Mouse (Mus musculus) frontal cortex, postnatal 36 days (tissue): ENCODE measurements at regions not wholly inside any gene's neighbourhood (a gene's known extent, or its start where the extent isn't known, plus 50 kb on each side); places are given as distances from the start of the nearest gene placed in this dataset.

Experiments used
- DNase-seq, 2 experiments: peaks; one replicate each; pipeline ENCODE4 v3.0.0; 2022; ENCODE audit warnings: low spot score in 2 of 2

DNA sequence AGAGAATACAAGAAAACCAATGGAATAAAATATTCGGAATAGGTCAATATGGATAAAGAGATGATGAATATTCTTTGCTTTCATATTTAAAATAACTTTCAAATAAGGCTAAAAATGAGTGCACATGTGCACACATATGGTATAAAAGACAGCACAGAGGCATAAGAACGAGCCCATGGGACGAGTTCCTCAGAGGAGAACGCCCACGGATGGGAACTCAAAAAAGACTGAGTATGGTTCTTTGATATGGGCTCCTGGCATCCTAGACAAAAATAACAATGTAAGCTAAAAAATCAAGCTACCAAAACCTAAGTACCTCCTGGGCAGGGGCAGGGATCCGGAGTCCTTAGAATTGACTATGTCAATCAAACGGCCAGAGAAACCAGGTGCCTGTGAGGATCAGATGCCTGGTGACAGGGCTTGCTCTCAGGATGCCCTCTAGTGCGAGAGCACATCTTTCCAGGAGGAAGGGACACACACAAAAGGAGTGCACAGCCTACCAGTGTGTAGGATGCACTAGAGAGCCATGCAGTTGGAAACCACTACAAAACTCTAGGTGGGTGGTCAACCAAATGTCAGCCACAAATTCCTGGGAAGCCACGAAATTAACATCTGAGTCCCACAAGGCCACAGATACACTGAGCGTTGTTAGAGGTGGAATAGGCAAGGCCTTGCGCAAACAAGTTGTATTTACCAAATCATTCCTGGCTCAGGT is 307.8 kb downstream of the Sox9 start:
- peak in 1 of 2 experiments; percentile 28 for DNase-seq

DNA sequence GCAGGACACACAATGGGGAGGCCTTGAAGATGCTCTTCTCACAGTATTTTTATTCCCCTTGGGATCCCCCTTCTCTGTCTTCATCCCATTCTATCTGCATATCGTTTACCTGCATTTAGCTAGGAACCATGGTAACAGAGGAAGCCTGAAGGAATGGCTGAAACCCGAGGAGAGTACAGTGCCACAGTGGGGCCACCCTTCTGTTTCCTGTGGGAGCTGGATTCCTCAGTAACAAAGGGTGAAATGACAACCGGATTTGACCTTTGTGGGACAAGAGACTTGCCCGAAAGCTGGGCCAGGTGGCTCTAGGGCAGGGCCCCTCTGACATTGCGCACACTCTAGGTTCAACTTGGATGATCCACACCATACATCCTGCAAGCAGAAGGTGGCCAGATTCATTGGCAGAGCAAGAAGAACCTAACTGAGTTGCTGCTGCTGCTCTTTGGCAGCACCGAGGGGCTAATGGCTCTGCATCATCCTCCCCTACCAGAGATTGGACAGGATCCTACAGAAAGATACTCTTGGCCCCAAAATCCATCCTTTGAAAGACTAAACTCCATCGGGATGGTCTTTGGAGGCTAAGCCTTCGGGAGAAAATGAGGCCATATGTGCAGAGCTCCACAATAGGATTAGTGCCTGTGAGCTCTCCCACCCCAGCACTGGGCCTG is 310.0 kb downstream of the Sox9 start:
- no peak for DNase-seq

DNA sequence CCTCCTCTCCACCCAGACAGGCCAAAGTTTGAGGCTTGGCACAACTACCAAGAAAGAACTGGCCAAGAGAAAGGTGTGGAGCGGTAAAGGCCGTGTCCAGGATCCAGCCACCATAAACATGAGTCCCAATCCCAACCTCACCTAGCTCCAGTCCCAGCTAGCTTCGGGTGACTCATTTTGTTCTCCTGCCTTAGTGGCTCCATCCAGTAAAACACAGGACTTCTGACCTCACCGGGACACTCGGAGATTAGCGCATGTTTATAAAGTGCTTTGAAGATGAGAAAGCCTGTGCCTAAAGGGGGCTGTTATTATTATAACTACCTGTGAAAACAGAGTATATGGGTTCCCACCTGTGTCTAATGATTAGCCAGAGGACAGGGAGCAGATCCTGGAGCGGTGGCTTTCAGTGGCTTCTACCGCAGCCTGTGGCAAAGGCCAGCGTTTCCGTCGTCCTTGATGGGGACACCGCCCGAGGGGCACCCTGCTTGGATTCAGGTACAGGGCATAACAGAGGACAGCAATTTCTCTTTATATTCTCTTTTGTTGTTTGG is 311.9 kb downstream of the Sox9 start:
- DNase-seq, result no peak

DNA sequence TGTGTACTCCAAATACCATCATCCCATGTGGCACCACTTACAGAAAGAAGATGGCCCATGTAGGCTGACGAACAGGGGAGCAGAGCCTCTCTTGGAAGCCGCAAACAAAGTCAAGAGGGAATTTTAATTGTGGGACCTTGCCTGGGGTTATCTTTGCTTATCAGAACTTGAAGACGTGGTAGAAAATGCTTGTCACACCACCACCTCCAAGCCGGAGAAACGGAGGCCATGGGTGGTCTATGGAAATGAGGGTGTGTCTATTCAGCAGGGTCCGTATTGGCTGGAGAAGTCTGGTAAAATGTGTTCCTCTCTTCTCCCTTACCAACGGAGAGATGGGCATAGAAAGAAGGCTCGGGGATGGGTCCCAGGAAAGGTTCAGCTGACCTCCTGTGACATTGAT is 313.6 kb downstream of the Sox9 start:
- DNase-seq, result no peak

DNA sequence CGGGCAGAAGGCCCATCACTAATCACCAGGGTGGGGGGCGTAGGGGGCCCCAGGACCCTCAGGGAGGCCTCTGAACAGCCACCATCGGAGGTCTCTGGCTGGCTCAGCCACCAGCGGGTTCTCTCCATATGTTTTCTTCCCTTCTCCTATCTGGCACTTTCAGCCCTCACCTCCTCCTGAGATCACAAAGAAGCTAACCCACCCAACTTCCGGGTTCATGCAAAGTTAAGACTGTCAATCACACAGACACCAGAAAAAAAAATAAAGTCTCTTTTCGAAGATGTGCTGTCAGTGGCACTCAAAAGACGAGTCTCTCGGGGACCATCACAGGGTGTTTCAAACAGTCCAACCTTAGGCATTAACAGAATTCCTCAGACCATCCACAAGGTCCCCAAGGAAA is 314.2 kb downstream of the Sox9 start:
- DNase-seq, result no peak

DNA sequence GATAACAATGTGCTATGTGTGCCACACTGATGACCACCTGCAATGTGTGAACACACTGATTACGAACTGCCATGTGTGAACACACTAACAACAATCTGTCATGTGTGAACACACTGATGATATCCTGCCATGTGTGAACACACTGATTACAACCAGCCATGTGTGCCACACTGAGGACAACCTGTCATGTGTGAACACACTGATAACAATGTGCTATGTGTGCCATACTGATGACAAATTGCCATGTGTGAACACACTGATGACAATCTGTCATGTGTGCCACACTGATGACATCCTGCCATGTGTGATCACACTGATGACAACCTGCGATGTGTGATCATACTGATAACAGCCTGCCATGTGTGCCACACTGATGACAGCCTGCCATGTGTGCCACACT is 316.3 kb downstream of the Sox9 start:
- no peak for DNase-seq

DNA sequence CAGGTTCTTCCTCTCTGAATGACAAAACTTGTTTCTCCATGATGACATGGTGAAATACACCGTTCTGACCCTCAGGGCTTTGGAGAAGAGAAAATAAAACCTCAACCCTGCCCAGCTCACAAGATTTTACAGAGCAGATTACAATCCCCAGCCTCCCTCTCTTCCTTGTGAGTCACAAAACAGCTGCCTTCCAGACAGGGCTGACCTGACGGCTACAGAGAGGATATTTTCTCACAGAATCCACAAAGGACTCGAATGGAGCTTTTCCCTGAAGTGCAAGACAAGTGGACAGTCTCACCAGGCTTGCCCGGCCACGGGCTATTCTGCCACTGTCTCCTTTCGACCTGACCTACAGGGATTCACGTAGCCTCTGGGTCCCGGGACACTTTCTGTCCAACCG is 318.8 kb downstream of the Sox9 start:
- no peak for DNase-seq

DNA sequence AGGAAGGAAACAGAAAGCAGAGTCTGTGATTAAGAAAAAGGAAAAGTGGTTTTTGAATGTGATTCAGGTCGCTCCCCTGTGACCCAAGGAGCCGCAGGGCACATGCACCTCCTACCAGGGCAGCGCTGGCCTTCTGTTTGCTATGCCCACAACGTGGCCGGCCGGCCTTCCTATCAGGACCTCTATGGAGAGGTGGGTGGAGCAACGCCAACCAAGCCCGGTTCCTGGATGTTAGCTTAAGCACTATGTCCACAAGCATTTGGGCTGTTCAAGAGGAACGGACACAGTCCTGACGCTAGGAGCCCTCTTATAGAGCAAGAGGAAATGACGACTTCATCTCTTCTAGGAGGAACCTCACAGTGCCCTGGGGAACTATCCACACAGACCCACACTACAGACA is 319.5 kb downstream of the Sox9 start:
- no peak for DNase-seq

DNA sequence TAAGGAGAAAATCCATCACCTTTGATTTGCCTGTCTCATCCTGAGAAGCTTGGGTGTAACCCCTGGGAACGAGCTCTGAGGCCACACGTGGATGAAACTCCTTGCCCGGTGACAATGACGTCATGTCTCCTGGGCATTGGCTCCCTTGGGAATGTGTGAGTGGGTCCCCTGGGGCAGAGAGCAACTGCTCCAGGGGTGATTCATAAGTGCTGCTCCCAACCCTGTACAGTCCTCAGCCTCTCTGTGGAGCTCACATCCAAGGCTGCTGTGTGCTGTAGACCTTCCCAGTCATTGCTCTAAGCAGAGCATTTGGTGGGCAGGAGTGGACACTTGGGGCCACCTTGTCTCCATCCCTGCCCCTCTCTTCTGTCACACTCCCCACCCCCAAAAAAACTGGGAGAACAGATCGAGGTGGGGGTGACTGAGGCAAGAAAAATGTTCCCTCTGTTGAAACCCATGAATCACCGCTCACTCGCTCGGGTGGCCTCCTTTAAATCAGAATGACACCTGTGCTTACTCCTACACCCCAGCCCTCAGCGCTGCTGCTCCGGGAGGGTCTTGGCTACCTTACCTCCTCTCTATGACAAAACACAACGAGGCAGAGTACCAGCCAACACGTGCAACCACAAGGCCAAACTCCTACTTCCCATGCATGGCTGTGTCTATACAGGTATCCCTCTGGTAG is 321.3 kb downstream of the Sox9 start:
- DNase-seq, result peak in 1 of 2 experiments; percentile 28

DNA sequence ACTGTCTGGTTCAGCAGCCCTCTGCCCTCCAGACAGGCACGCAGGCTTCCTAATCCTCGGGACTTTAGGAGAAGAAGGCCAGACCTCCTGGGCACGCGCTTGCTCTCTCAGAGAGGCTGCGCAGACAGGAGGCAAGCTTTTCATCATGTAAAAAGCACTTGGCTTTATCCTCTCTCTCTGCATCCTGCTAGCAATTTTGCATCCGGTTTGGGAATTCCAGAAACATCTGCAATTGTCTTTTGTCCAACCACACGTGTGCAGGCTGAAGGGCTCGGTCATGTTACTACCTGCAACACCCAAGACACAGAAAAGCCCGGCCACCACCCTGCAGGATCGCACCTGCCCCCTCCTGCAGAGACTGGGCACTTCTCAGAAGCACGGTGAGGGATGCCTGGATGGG is 323.3 kb downstream of the Sox9 start:
- no peak for DNase-seq

DNA sequence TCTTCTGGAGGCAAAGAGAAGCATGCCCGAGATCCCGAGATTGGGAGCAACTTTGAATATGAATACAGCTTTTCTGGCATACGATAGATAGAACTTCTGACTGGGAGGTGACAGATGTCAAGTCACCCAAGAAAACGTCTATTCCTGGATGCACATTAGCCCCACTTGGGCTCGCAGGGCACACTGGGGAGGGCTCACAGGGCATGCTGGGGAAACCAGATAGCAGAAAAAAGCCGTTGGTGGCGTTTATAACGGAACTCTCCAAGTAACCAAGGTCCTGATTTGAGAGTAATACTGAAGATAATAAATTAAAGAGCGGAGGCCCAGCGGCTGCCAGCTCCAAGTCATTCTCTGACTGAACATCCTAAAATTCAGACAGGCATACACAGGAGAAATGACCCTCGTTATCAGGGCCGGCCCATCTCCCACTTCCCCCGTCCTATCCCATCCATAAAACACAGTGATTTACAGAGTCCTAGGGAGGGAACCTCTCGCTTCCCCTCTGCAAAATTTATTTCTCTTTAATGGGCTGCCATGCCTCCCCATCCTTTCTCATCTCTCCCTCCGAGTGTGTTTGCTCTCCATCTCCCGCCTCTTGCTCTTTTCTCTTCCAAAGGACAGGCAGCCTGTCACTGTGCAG is 325.3 kb downstream of the Sox9 start:
- no peak for DNase-seq

DNA sequence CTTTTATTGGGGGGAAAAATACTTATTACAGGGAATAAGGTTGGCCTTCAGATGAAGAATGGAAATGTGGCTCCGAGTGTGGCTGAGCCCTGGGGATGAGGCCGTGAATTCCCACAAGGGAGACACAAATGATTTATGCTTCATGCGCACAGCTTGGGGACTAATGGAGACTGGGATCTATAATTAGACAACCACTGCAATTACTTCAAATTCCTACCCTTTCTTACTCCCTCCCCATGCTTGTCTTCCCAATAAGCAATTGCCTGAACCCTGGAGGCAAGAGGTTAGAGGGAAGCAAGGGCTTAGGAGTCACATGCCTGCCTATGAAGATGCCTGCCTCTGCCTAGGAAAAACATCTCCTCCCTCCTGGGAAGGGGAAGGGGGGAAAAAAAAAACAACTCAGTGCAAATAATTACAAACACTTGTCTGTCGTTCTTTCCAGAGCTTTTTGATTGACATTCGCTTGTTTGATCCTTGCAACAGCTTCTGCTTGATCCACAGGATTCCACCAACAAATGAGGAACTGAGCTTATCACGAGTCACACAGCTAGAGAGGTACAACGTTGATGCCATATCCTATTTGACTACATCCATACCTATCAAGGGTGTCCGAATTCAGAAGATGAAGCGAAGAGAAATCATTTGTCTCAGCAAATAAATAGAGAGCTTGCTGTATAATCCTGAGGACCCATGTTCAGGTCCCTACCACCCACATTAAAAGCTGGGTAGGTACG is 326.1 kb downstream of the Sox9 start:
- no peak for DNase-seq

DNA sequence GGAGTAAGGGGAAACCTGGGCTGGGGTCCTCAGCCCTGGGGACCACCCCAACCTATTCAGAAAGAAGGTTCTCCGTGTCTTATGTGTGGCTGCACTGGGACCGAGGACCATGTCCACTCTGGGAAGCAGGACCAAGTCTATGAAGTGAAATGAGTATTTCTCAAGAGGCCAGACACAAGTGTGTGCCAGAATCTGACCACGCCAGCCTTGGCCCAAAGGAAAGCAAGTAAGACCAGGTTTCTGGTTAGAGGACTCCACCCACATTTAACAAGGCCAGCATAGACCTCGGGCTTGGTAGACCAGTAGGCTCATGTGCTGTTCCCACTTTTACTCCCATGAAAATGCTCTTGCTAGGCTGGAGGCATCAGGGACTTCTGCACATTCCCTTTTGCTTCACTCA is 327.1 kb downstream of the Sox9 start:
- DNase-seq, result no peak

DNA sequence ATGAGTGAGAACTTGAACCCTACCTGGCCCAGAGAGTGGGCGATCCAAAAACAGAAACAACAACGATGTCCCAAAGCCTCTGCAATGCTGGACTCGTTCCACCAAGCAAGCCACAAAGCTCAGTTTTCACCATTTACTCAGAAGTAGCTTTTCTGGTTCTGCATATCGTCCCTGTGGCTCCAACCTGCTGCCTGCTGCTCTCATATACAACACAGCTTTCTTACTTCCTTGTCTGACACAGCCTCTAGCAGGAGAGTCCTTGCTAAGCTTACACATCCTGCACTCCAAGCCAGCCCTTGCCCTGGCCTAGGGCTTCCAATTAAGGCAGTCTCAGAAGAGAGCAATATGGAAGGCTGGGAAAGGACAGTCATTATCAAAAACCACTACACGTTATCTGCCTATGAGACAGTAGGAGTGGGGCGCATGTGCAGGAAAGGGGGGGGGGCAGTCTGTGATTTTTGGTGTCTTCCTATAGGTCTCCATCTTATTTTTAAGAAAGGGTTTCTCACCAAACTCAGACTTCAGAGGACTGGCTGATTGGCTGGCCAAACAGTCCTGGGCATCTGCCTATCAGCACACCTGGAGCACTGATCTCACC is 331.3 kb downstream of the Sox9 start:
- DNase-seq, result no peak

DNA sequence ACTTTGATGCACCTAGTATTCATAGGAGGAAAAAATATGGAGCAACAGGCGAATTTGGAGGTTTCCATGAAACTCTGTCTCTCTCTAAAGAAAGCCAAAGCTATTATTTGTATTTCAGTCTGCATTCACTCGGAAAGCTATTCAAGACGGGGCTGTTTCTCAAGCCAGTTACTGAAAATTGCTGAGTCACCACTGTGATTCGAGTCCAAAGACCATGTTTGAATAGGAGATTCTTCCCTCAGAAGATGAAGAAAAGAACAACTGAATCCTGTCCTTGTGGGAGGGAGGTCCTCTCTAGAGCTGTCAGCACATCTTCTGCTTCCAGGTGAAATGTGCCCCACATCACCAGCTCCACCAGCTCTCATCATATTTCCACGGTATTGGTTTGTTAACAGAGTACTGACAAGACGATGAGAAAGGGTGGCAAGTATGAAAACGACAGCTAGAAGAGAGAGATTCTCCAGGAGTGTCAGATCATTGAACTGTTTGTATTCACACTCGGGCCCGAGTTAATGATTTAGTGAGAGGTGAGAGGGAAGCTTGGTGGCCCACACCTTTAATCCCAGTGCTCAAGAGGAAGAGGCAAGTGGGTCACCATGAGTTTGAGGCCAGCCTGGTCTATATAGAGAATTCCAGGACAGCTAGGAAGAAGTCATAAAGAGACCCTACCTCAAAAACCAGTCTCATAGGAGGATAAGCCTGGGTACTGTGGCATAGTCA is 335.3 kb downstream of the Sox9 start:
- no peak for DNase-seq

DNA sequence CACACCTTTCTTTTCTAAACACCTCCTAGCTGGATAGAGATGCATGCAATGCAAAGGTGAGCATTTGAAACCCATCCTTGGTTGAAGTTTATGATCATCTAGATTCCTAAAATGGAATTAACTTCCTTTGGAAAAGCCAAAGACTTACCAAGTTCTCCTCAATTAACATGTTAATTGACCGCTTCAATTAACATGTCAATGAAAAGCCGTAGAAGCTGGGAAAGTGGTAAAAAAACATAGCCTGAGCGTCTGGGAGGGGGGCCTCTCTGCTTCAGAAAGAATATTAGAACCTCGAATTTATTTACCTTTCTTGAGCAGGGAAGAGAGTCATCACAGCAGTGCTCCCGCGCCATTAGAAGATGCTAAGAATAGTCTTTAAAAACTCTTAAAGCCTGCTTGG is 338.5 kb downstream of the Sox9 start:
- no peak for DNase-seq

DNA sequence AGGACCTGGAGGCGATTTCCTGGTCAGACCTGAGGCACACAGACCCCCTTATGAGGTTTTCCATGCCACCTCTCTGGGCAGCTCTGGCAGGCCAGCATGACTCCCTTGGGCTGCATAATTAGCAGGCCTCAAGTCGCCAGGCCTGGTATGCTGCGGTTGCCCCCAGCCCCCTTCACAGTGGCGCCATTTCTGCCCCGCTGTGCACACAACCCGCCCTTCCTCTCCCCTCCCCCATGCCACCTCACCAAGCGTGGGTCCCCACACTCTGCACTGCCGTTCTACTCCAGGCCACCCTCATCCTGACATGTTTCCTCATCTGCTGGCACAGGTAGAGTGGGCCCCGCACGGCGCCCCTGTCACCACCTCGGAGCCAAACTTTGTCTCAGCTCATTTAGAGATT is 339.3 kb downstream of the Sox9 start:
- DNase-seq, result no peak

DNA sequence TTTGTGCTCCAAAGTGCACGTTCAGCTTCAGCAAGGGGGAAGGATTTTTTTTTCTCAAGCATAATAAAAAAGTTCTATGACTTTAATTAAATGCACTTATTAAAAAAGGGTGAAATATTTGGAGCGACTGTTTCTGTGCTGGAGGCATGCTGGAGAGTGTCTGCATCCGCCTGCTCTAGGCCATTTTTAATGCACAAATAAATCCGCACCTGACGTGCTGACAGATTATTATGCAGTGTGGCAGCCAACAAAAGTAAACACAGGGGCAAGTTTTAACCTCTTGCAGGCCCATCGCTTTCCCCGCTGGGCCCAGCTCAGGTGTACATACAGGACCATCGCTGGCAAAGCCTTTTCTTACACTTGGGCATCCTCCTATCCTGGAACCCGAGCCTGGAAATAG is 340.1 kb downstream of the Sox9 start:
- DNase-seq, result no peak

DNA sequence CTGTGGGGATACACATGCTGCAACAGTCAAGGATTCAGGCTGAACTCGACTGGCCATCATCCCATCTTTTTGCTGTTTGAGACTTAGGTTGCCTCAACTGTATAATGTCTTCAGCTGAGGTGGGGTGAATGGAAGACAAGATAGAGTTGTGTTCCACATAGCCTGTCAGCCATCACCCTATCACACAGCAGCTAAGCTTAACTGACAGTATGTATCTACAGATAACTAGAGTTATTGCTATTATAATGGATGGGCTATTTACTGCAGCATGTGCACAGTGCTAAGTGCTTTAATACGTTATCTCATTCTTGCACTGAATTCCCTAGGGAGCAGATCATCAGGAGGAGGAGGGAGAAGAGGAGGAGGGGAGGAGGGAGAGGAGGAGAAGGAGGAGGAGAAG is 340.9 kb downstream of the Sox9 start:
- DNase-seq, result no peak

DNA sequence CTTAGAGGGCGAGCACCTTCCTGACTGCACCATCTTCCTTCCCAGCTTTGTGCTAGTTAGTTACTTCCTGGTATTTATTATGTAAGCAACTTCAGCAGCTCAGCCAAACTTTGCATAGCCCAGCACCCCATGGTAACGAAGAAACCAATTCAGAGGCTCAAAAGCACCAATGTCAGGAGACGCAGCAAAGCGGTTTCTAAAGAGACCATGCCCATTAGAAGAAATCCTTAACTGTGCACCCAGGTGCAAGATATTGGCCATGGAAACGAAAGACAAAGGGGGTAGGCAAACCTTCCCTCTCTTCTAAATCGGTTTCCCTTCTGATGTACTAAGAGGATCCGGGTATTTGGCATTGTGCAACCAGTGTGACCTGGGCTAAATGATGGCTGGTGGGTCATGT is 343.8 kb downstream of the Sox9 start:
- no peak for DNase-seq

DNA sequence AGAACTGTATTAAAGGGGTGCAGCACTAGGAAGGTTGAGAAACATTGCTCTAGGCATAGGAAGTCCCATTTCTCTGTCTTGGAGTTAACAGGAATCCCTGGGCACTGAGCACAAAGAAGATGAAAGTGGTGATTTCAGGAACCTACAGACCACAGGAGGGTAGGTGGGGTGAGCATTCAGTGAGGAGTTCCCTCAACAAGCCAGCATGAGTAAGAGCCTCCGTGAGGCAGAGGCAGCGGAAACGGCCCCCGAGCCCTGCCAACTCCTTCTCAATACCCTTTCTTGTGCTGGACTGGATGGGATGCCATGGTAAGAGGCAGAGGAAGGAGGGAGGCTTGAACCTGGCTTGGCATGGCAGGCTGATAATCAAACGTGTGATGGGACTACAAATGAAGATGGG is 347.2 kb downstream of the Sox9 start:
- DNase-seq, result no peak
